Mouse (Mus musculus) lung, embryonic 15.5 days (tissue): Measurements from ENCODE around the gene Has3. TPM values are rescaled to one million over a fixed set of nuclear protein-coding genes. Genes with fewer than 3 reads are reported as not detected.
"Not testable (repeated sequence)": the region's sequence is repeated elsewhere in the genome, so short reads cannot be mapped to it uniquely, and the experiment has no call there.

Experiments
- ATAC-seq: fragments of 200-750 bp; cut with Nextera tagmentation; 2 replicates; pipeline ENCODE4 v1.8.0; 2017; ENCODE audit warnings: moderate number of reproducible peaks, borderline replicate concordance; ENCODE audit not compliant: low FRiP score, low TSS enrichment; ENCODE audit errors: extremely low read depth
- H3K27ac ChIP-seq: fragments of 300-500 bp; sonication (generic); 2 replicates; pipeline ENCODE4 v1.5.1; 2015; ENCODE audit warnings: moderate library complexity, mild to moderate bottlenecking, inconsistent platforms
- H3K27me3 ChIP-seq: fragments of 300-500 bp; sonication (generic); 2 replicates; pipeline ENCODE4 v1.6.1; 2015; ENCODE audit warnings: inconsistent platforms
- H3K36me3 ChIP-seq: fragments of 300-500 bp; sonication (generic); 2 replicates; pipeline ENCODE4 v1.6.1; 2015; ENCODE audit warnings: inconsistent platforms
- H3K4me1 ChIP-seq: fragments of 300-500 bp; sonication (generic); 2 replicates; pipeline ENCODE4 v1.6.1; 2015; ENCODE audit warnings: inconsistent platforms
- H3K4me2 ChIP-seq: fragments of 300-500 bp; sonication (generic); 2 replicates; pipeline ENCODE4 v1.6.1; 2015; ENCODE audit warnings: inconsistent platforms, mild to moderate bottlenecking, moderate library complexity
- H3K4me3 ChIP-seq: fragments of 300-500 bp; sonication (generic); 2 replicates; pipeline ENCODE4 v1.5.1; 2015; ENCODE audit warnings: mild to moderate bottlenecking, inconsistent platforms
- H3K9ac ChIP-seq: fragments of 300-500 bp; sonication (generic); 2 replicates; pipeline ENCODE4 v1.6.1; 2015; ENCODE audit warnings: inconsistent platforms
- H3K9me3 ChIP-seq: fragments of 300-500 bp; sonication (generic); 2 replicates; pipeline ENCODE4 v1.6.1; 2016; ENCODE audit warnings: inconsistent platforms
- WGBS: fragments of 180-500 bp; shearing (Covaris S2); methylation state at CpG from one replicate; pipeline ENCODE4 v1.1.7; 2015; 5-methylcytosine and 5-hydroxymethylcytosine counted together
- polyA plus RNA-seq: library from polyadenylated mRNA; unstranded; fragments of >200 nt; fragmentation: Nextera tagmentation; extraction: Ambion mirVana; gene quantifications from 2 replicates; pipeline ENCODE4 v1.2.1, GENCODE M21; 2015

The Has3 gene
- polyA plus RNA-seq, 1 experiment from 2014 or later: 0.15 TPM

DNA sequence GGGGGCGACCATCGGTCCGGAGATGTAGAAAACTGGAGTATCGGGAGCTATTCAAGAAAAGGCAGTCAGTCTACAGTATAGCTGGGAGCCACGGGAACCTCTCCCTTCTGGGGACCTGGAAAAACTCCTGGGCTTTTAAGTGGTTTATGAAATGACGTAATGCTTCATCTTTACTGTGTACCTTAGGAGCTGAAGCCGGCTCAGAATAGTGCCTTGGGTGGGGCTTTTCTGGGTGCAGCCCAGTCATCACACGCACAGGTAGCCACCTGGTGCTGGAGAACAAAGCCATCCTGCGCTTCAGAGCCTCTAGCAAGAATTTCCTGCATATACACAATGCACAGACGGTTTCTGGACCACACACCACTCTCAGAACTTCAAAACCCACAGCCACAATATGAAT, 7.2 kb upstream of the Has3 start:
- H3K4me3 ChIP-seq: no peak overlapping the region
- no peak overlapping the region for H3K27ac ChIP-seq
- H3K27me3 ChIP-seq: 0 out of 2 replicates have a peak, but pooled peaks cover 3% of the 10 kb centered on the region
- no peaks in the 10 kb centered on the region for H3K4me1 ChIP-seq
- H3K9ac ChIP-seq: no peak overlapping the region
- WGBS: 62% methylated on average over 10 of the region's 10 CpGs
- no peak for ATAC-seq
- no peak overlapping the region for H3K4me2 ChIP-seq
- no peaks in the 10 kb centered on the region for H3K36me3 ChIP-seq
- no peaks in the 10 kb centered on the region for H3K9me3 ChIP-seq

DNA sequence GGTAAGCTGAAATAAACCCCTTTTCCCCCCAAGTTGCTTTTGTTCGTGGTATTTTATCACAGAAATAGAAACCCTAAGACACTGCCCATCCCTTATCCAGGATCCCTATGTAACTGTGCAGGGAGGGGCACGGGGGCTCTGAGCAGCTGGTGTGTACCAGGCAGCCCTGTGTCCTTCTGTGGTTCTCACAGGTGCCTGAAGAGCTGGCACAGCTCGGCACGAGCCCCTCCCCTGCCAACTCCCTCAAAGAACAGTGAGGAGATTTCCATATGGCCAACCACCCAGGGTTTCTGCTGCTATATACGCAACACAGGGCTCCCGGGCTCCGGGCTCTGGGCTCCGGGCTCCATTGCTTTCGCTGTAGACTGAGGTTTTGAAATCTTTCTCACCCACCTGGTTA, 4.7 kb upstream of the Has3 start:
- H3K4me2 ChIP-seq: no peak overlapping the region
- H3K4me3 ChIP-seq: no peak overlapping the region
- no peak for ATAC-seq
- H3K36me3 ChIP-seq: no peaks in the 10 kb centered on the region
- no peak overlapping the region for H3K9ac ChIP-seq
- H3K27me3 ChIP-seq: peaks cover 23% of the 10 kb centered on the region
- no peaks in the 10 kb centered on the region for H3K9me3 ChIP-seq
- H3K27ac ChIP-seq: no peak overlapping the region
- peaks cover 6% of the 10 kb centered on the region; the same call in 1 of the 2 replicates for H3K4me1 ChIP-seq
- 71% methylated on average over 9 of the region's 9 CpGs for WGBS

DNA sequence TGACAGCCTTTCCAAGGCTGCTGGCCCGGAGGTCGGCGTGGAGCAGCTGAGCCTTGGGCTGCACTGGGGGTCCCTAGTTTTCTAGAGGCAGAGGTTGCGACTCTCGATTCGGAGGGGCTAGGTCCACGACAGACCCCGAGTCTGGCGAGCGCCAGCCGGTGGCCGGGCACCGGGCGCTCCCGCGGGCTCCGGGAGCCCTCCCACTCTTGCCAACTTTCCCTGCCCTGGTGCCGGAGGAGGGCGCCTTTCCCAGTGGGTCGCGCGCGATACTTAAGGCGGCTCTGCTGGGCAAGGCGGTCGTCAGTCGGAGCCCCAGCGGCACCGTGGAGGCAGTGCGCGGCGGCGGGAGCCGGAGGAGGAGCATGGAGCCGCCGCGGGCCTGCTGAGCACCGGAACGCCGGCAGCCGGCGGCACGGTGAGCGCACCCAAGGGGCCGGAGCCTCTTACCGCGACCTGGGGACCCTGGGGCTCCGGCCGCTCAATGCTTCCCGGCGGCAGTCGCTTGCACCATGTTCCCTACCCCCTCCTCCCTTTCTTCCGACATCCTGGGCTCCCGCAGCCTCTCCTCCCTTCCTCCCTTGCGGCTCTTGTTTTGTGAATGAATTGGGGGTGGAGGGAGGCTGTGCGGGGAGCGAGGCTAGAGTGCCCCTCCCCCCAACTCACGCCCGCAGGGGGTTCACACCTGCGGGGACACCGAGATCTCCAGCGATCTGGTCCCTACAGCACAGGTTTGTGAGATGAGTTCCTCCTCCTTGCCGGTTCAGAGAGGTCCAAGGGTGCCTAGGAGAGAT, 690 bp downstream of the Has3 start:
- H3K27me3 ChIP-seq: peaks cover 45% of the 10 kb centered on the region
- H3K27ac ChIP-seq: no peak overlapping the region
- peak overlapping the region; percentile 49 for H3K9ac ChIP-seq
- no peaks in the 10 kb centered on the region for H3K9me3 ChIP-seq
- H3K36me3 ChIP-seq: 0 out of 2 replicates have a peak, but pooled peaks cover 3% of the 10 kb centered on the region
- peak overlapping the region; percentile 54 for H3K4me3 ChIP-seq
- H3K4me1 ChIP-seq: peaks cover 31% of the 10 kb centered on the region
- peak overlapping the region; percentile 97 for H3K4me2 ChIP-seq
- ATAC-seq: peak; percentile 47
- under 1% methylated on average over 63 of the region's 63 CpGs for WGBS

DNA sequence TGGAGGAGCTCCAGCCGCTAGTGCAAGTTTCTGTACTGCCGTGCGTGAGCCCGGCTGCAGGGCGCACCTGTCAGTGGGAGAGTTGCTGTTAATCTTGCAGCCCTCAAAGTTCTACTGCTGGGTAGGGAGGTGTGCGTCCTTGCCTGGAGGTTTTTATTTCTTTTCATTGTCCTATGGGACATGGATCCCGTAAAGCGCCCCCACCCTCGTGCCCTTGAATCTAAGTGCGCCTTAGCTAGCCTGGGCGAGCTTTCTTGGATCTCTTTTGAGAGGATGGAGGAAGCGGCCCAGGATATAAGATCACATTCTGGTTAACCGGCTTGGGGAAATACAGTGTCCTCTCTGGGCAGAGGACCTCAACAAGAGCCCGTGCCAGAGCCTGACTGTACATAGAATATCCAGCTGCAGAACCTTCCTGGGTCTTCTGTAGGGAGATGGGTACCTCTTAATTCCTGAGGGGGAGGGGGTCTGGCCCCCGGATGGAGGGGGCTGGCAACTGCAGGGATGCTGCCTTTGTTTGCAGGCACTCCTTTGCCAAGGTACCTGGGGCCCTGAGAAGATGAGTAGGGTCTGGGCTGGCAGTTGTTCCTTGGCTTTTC, 1.4 kb downstream of the Has3 start:
- peak overlapping the region; percentile 97 for H3K4me2 ChIP-seq
- no peaks in the 10 kb centered on the region for H3K9me3 ChIP-seq
- H3K27ac ChIP-seq: no peak overlapping the region
- peaks cover 31% of the 10 kb centered on the region for H3K4me1 ChIP-seq
- H3K36me3 ChIP-seq: 0 out of 2 replicates have a peak, but pooled peaks cover 3% of the 10 kb centered on the region
- peak overlapping the region; percentile 49 for H3K9ac ChIP-seq
- peak overlapping the region; percentile 54 for H3K4me3 ChIP-seq
- peaks cover 45% of the 10 kb centered on the region for H3K27me3 ChIP-seq
- peak; percentile 16; the same call in 1 of the 2 replicates for ATAC-seq
- 2% methylated on average over 15 of the region's 15 CpGs for WGBS

DNA sequence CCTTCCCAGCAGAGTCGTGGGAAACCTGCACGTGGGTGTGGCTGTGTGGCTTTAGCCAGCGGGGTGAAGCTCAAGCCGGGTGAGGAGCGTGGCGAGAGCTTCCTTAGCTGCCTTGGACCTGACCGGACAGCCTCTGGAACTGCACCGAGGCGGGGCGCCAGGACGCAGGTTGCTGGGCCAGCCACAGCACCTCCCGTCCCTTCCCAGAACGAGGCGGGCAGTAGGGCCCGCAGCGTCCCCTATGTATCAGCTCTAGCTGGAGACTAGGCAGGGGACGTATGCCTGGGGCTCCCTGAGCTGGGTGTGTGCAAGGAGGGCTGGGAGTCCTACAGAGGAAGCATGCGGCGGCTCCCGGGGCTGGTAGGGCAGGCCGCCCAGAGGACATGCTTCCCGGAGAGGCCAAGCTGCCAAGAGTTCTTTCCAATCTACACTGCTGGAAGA, 1.9 kb downstream of the Has3 start:
- no peak overlapping the region for H3K27ac ChIP-seq

DNA sequence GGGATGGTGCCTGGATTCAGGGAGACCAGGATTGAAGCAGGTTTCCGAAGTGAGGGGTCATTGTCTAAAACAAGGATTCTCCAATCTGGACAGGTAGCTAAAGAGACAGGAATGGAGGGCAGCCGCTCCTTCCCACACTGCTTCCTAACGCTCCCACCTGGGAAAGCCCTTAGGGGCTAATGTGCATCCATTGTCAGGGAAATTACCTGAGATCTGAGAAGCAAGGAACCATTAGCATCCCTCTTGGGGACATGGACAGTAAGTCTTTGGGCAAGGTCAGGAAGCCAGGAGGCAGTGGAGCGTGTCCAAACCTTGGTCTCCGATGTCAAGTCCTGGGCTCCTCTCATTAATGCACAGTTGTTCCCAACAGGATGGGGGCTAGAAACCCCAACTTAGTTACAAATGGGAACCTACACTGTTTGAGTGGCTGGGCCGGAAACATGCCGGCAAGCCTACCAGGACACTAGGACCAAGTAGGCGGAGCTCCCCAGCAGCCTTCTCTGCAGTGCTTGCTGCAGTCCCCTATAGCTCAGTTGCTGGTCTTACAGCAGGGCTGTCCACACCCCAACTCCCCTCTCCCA, 2.5 kb downstream of the Has3 start:
- no peaks in the 10 kb centered on the region for H3K9me3 ChIP-seq
- peaks cover 42% of the 10 kb centered on the region for H3K27me3 ChIP-seq
- H3K4me3 ChIP-seq: peak overlapping the region; percentile 54
- H3K4me2 ChIP-seq: peak overlapping the region; percentile 97
- peak overlapping the region; percentile 15; the same call in 1 of the 2 replicates for H3K9ac ChIP-seq
- H3K36me3 ChIP-seq: peaks cover 11% of the 10 kb centered on the region
- H3K27ac ChIP-seq: no peak overlapping the region
- H3K4me1 ChIP-seq: peaks cover 31% of the 10 kb centered on the region
- 15% methylated on average over 8 of the region's 8 CpGs for WGBS
- no peak for ATAC-seq

More for the DNA sequence above, 1.9 kb downstream of the Has3 start:
- H3K9me3 ChIP-seq: no peaks in the 10 kb centered on the region
- WGBS: 0% methylated on average over 22 of the region's 22 CpGs
- peak overlapping the region; percentile 15; the same call in 1 of the 2 replicates for H3K9ac ChIP-seq
- peaks cover 31% of the 10 kb centered on the region for H3K4me1 ChIP-seq
- H3K36me3 ChIP-seq: peaks cover 7% of the 10 kb centered on the region; the same call in 1 of the 2 replicates
- H3K4me2 ChIP-seq: peak overlapping the region; percentile 97
- ATAC-seq: peak; percentile 57; the same call in 1 of the 2 replicates
- peak overlapping the region; percentile 54 for H3K4me3 ChIP-seq
- H3K27me3 ChIP-seq: peaks cover 45% of the 10 kb centered on the region

DNA sequence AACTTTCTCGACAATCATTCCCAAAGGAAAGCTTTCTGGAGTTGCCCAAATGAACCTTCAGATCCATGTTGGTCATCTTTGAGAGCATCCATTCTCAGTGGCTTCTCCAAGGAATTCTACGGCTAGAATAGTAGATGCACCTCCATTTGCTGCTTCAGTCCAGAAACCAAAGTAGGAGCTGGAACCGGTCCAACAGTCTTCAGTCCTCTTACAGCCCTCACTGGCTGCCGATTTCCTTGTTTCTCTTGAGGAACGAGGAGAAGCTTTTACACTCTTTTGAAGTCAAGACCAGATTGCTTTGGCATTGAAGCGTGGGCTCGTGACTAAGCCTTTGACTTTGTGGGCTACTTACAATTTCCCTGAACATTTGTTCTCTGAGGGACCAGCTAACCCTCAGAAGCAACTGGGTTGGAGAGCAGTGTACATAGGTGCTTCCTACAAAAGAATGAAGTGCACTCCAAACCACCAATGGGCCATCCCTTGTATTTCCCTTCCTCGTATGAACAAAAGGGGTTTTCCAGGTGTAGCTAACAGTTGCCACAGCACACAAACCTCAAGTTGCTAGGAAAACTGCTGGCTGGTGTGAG, 10.2 kb downstream of the Has3 start:
- Histone ChIP-seq H3K36me3 (peaks cover 77% of the 10 kb centered on the region), H3K4me3 (no peak overlapping the region), H3K9me3 (no peaks in the 10 kb centered on the region), H3K27me3 (no peaks in the 10 kb centered on the region), H3K4me2 (no peak overlapping the region), H3K4me1 (no peaks in the 10 kb centered on the region), H3K9ac (no peak overlapping the region), H3K27ac (no peak overlapping the region)
- ATAC-seq: no peak
- 62% methylated on average over 8 of the region's 8 CpGs for WGBS

DNA sequence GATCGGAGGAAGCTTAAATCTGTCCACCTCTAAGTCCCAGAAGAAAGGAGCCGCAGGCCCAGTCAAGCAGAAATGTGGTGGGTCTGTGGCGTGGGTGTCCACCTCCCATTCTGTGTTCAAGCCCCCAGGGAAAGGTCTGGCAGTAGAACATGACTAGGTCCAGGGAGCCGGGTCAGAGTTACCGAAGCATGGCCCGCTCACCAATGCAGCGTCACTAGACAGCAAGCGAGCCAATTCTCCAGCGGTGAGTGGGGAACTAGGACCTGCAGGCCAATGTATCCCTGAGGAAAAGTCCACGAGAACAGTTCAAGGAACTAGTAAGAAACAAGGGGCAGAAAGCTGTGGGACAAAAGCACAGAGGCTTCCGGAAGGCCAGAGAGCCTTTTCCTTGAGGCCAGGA, 14.1 kb downstream of the Has3 start:
- not testable (repeated sequence) for H3K4me2 ChIP-seq, H3K4me1 ChIP-seq, H3K4me3 ChIP-seq, H3K27ac ChIP-seq, H3K9me3 ChIP-seq, H3K9ac ChIP-seq, ATAC-seq, H3K27me3 ChIP-seq
- H3K36me3 ChIP-seq: peaks cover 72% of the 10 kb centered on the region
- WGBS: 95% methylated on average over 11 of the region's 11 CpGs

DNA sequence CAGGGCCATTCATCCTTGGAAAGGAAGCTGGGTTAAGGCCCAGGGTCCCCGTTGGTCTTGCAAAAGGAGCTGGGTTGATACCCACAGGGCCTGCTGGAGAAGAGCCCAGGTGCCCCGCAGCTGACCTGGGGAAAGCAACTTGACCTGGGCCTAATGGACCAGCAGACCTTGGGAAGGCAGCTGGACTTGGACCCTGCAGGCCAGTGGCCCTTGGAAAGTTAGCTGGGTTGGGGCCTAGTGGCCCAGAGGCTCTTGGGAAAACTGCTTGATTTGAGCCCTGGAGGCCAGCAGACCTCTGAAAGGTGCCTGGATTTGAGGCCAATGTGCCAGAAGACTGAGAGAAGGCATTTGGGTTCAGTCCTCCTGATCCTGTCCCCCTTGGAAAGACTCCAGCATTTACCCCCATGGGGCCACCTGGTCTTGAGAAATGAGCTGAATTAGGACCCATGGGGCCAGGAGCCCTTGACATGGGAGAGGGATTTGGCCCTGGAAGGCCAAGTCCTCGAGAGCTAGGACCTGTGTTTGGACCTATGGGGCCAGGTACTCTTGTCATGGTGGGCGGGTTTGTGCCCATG, 14.9 kb downstream of the Has3 start:
- 85% methylated on average over 4 of the region's 4 CpGs for WGBS
- not testable (repeated sequence) for H3K4me1 ChIP-seq, H3K27ac ChIP-seq, H3K4me2 ChIP-seq, H3K9ac ChIP-seq, H3K4me3 ChIP-seq, H3K27me3 ChIP-seq, ATAC-seq, H3K9me3 ChIP-seq
- H3K36me3 ChIP-seq: peaks cover 65% of the 10 kb centered on the region

DNA sequence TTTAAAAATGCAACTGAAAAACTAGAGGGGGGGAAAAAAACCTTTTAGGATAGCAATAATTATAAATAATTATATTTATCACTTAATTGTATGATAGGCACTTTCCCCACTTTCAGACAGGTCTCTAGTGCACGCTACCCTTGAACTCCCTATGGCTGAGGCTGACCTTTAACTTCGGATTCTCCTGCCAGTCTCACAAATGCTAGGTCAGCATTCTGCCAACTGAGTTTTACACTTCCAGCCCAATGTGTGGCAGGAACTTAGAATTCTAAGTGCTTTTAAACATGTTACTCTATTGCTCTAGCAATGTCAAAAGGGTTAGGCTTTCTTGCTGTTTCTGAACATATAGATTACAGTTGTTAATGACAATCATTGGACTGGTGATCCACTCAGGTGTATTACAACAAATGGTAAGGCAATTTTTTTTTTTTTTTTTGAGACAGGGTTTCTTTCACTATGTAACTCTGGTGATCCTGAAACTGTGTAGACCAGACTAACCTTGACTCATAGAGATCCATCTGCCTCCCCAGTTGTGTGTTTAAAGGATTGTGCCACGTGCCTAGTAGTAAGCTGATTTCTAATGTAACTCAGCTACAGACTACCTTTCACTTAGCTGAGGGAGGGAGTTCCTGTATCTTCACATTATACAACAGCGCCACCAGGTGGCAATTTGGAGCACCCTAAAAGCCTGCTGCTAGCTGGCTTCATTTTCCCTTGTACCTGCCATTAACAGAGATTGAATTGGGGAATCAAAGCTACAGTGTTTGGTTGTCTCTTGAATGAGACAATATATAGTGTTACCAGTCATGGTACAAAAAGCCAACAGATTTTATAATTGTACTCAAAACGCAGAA, 17.5 kb downstream of the Has3 start:
- no peaks in the 10 kb centered on the region for H3K27me3 ChIP-seq
- no peak overlapping the region for H3K9ac ChIP-seq
- H3K4me2 ChIP-seq: no peak overlapping the region
- ATAC-seq: no peak
- peaks cover 42% of the 10 kb centered on the region for H3K36me3 ChIP-seq
- H3K4me3 ChIP-seq: no peak overlapping the region
- peaks cover 26% of the 10 kb centered on the region for H3K4me1 ChIP-seq
- H3K27ac ChIP-seq: no peak overlapping the region
- H3K9me3 ChIP-seq: no peaks in the 10 kb centered on the region
- 41% methylated on average over 5 of the region's 5 CpGs for WGBS

DNA sequence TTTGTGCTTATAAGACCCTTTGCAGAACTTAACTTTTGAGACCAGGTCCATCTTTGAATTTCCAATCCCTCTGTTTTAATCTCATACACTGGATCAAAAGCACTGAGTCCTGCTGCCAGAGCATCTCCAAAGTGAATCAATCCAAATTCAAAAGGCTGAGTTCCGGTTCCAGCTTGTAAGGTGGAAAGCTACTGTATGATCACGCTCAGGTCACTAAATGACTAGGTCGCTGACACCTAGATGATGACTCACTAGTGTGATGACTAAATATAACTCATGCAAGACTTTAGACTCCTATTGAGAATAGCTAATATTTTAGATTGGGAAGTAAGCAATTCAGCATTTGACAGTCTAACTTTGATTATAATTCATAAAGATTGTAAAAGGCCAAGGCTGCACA, 18.8 kb downstream of the Has3 start:
- Histone ChIP-seq H3K36me3 (peaks cover 30% of the 10 kb centered on the region), H3K27ac (no peak overlapping the region), H3K9ac (no peak overlapping the region), H3K4me2 (no peak overlapping the region), H3K4me1 (peaks cover 26% of the 10 kb centered on the region), H3K9me3 (no peaks in the 10 kb centered on the region), H3K4me3 (no peak overlapping the region), H3K27me3 (no peaks in the 10 kb centered on the region)
- ATAC-seq: no peak
- 80% methylated on average over 3 of the region's 3 CpGs for WGBS
